Mouse (Mus musculus): ENCODE measurements around the gene Pcnt. TPM values are rescaled to one million over a fixed set of nuclear protein-coding genes. Genes with fewer than 3 reads are reported as not detected.

The Pcnt gene
- polyA plus RNA-seq, 1 experiment from 2014 or later, result 18.5 TPM

- WGBS, result 75% methylated on average over 11 of the region's 11 CpGs
- no peak for DNase-seq (ENCODE audit: low spot score)
- no peaks in the 10 kb centered on the region for H3K27me3 ChIP-seq (replicated peaks; ENCODE audit: insufficient read depth, low read length)
- H3K4me3 ChIP-seq (ENCODE audit: low read depth, low read length), result no peak overlapping the region
- peaks cover 59% of the 10 kb centered on the region for H3K36me3 ChIP-seq (ENCODE audit: insufficient read depth, low read length)
- H3K4me2 ChIP-seq (replicated peaks; ENCODE audit: low read depth, low read length), result no peak overlapping the region
- TF ChIP-seq EP300 (IDR thresholded peaks at IDR 0.05) (no peak), CTCF (IDR thresholded peaks at IDR 0.05) (no peak)
- H3K9ac ChIP-seq (replicated peaks; ENCODE audit: low read depth), result no peak overlapping the region
- H3K27ac ChIP-seq (ENCODE audit: low read length), result no peak overlapping the region
- no peaks in the 10 kb centered on the region for H3K9me3 ChIP-seq (ENCODE audit: low read length)
- H3K4me1 ChIP-seq (ENCODE audit: insufficient read depth, low read depth, low read length), result no peaks in the 10 kb centered on the region
- ATAC-seq, result peak; percentile 63
These were observed 8.7 kb downstream of the Pcnt start for GRCm38 (mm10) chr10:76433925-76434324.

- DNase-seq (ENCODE audit: low spot score), result peak; percentile 13
- Histone ChIP-seq H3K27me3 (replicated peaks; ENCODE audit: insufficient read depth, low read length) (no peaks in the 10 kb centered on the region), H3K36me3 (ENCODE audit: insufficient read depth, low read length) (peaks cover 55% of the 10 kb centered on the region), H3K4me2 (replicated peaks; ENCODE audit: low read depth, low read length) (no peak overlapping the region), H3K9me3 (ENCODE audit: low read length) (no peaks in the 10 kb centered on the region), H3K27ac (ENCODE audit: low read length) (no peak overlapping the region), H3K4me1 (ENCODE audit: insufficient read depth, low read depth, low read length) (no peaks in the 10 kb centered on the region), H3K9ac (replicated peaks; ENCODE audit: low read depth) (no peak overlapping the region), H3K4me3 (ENCODE audit: low read depth, low read length) (no peak overlapping the region)
- ATAC-seq, result no peak
- WGBS, result 90% methylated on average over 7 of the region's 7 CpGs
- TF ChIP-seq EP300 (IDR thresholded peaks at IDR 0.05) (no peak), CTCF (IDR thresholded peaks at IDR 0.05) (no peak)
These were observed 16.9 kb downstream of the Pcnt start for GRCm38 (mm10) chr10:76425674-76426073.

- H3K4me2 ChIP-seq (replicated peaks; ENCODE audit: low read depth, low read length), result no peak overlapping the region
- H3K9ac ChIP-seq (replicated peaks; ENCODE audit: low read depth), result no peak overlapping the region
- H3K4me1 ChIP-seq (ENCODE audit: insufficient read depth, low read depth, low read length), result no peaks in the 10 kb centered on the region
- TF ChIP-seq CTCF (IDR thresholded peaks at IDR 0.05), result no peak
- no peak for TF ChIP-seq EP300 (IDR thresholded peaks at IDR 0.05)
- 89% methylated on average over 12 of the region's 12 CpGs for WGBS
- H3K27me3 ChIP-seq (replicated peaks; ENCODE audit: insufficient read depth, low read length), result no peaks in the 10 kb centered on the region
- H3K36me3 ChIP-seq (ENCODE audit: insufficient read depth, low read length), result peaks cover 67% of the 10 kb centered on the region
- H3K27ac ChIP-seq (ENCODE audit: low read length), result no peak overlapping the region
- no peaks in the 10 kb centered on the region for H3K9me3 ChIP-seq (ENCODE audit: low read length)
- ATAC-seq, result no peak
- H3K4me3 ChIP-seq (ENCODE audit: low read depth, low read length), result no peak overlapping the region
- no peak for DNase-seq (ENCODE audit: low spot score)
These were observed 25.8 kb downstream of the Pcnt start for GRCm38 (mm10) chr10:76416811-76417210.

GRCm38 (mm10) chr10:76408520-76408919, 34.1 kb downstream of the Pcnt start:
- no peaks in the 10 kb centered on the region for H3K27me3 ChIP-seq (replicated peaks; ENCODE audit: insufficient read depth, low read length)
- no peak overlapping the region for H3K4me3 ChIP-seq (ENCODE audit: low read depth, low read length)
- peaks cover 69% of the 10 kb centered on the region for H3K36me3 ChIP-seq (ENCODE audit: insufficient read depth, low read length)
- no peak overlapping the region for H3K4me2 ChIP-seq (replicated peaks; ENCODE audit: low read depth, low read length)
- ATAC-seq (no peak), DNase-seq (ENCODE audit: low spot score) (no peak)
- no peaks in the 10 kb centered on the region for H3K9me3 ChIP-seq (ENCODE audit: low read length)
- no peaks in the 10 kb centered on the region for H3K4me1 ChIP-seq (ENCODE audit: insufficient read depth, low read depth, low read length)
- H3K27ac ChIP-seq (ENCODE audit: low read length), result no peak overlapping the region
- no peak overlapping the region for H3K9ac ChIP-seq (replicated peaks; ENCODE audit: low read depth)
- WGBS, result 94% methylated on average over 10 of the region's 10 CpGs
- TF ChIP-seq CTCF (IDR thresholded peaks at IDR 0.05) (no peak), EP300 (IDR thresholded peaks at IDR 0.05) (no peak)

- Histone ChIP-seq H3K27ac (ENCODE audit: low read length) (no peak overlapping the region), H3K4me1 (ENCODE audit: insufficient read depth, low read depth, low read length) (no peaks in the 10 kb centered on the region), H3K4me3 (ENCODE audit: low read depth, low read length) (no peak overlapping the region), H3K36me3 (ENCODE audit: insufficient read depth, low read length) (peaks cover 35% of the 10 kb centered on the region), H3K27me3 (replicated peaks; ENCODE audit: insufficient read depth, low read length) (no peaks in the 10 kb centered on the region), H3K9me3 (ENCODE audit: low read length) (no peaks in the 10 kb centered on the region), H3K4me2 (replicated peaks; ENCODE audit: low read depth, low read length) (no peak overlapping the region), H3K9ac (replicated peaks; ENCODE audit: low read depth) (no peak overlapping the region)
- TF ChIP-seq EP300 (IDR thresholded peaks at IDR 0.05) (no peak), CTCF (IDR thresholded peaks at IDR 0.05) (no peak)
- no peak for DNase-seq (ENCODE audit: low spot score)
- 91% methylated on average over 12 of the region's 12 CpGs for WGBS
- ATAC-seq, result no peak
These were observed 50.0 kb downstream of the Pcnt start for GRCm38 (mm10) chr10:76392596-76392995.

GRCm38 (mm10) chr10:76391786-76392185, 50.8 kb downstream of the Pcnt start:
- 77% methylated on average over 9 of the region's 9 CpGs for WGBS
- peaks cover 32% of the 10 kb centered on the region for H3K36me3 ChIP-seq (ENCODE audit: insufficient read depth, low read length)
- TF ChIP-seq CTCF (IDR thresholded peaks at IDR 0.05) (peak; percentile 53), EP300 (IDR thresholded peaks at IDR 0.05) (no peak)

GRCm38 (mm10) chr10:76391166-76391565, 51.4 kb downstream of the Pcnt start:
- ATAC-seq (no peak), DNase-seq (ENCODE audit: low spot score) (no peak)
- Histone ChIP-seq H3K9ac (replicated peaks; ENCODE audit: low read depth) (no peak overlapping the region), H3K36me3 (ENCODE audit: insufficient read depth, low read length) (peaks cover 28% of the 10 kb centered on the region), H3K4me1 (ENCODE audit: insufficient read depth, low read depth, low read length) (no peaks in the 10 kb centered on the region), H3K4me2 (replicated peaks; ENCODE audit: low read depth, low read length) (no peak overlapping the region), H3K9me3 (ENCODE audit: low read length) (no peaks in the 10 kb centered on the region), H3K27me3 (replicated peaks; ENCODE audit: insufficient read depth, low read length) (no peaks in the 10 kb centered on the region), H3K27ac (ENCODE audit: low read length) (no peak overlapping the region), H3K4me3 (ENCODE audit: low read depth, low read length) (no peak overlapping the region)
- no peak for TF ChIP-seq EP300 (IDR thresholded peaks at IDR 0.05)
- TF ChIP-seq CTCF (IDR thresholded peaks at IDR 0.05), result no peak
- WGBS, result 94% methylated on average over 7 of the region's 9 CpGs

More at GRCm38 (mm10) chr10:76391786-76392185, 50.8 kb downstream of the Pcnt start:
- no peaks in the 10 kb centered on the region for H3K4me1 ChIP-seq (ENCODE audit: insufficient read depth, low read depth, low read length)
- DNase-seq (ENCODE audit: low spot score) (no peak), ATAC-seq (no peak)
- no peak overlapping the region for H3K4me2 ChIP-seq (replicated peaks; ENCODE audit: low read depth, low read length)
- H3K27me3 ChIP-seq (replicated peaks; ENCODE audit: insufficient read depth, low read length), result no peaks in the 10 kb centered on the region
- no peak overlapping the region for H3K4me3 ChIP-seq (ENCODE audit: low read depth, low read length)
- no peak overlapping the region for H3K9ac ChIP-seq (replicated peaks; ENCODE audit: low read depth)
- H3K9me3 ChIP-seq (ENCODE audit: low read length), result no peaks in the 10 kb centered on the region
- no peak overlapping the region for H3K27ac ChIP-seq (ENCODE audit: low read length)

Measured in lung, postnatal 0 days (tissue).